Mouse (Mus musculus) layer of hippocampus, postnatal 25 days (tissue): ENCODE data around the gene Mrps17. TPM values are rescaled to one million over a fixed set of nuclear protein-coding genes. Genes with fewer than 3 reads are reported as not detected.

Experiments
- DNase-seq, 2 experiments: peaks; one replicate each; pipeline ENCODE4 v3.0.0; 2022; ENCODE audit warnings: mixed read lengths in 2 of 2, low spot score in 1 of 2; ENCODE audit errors: extremely low spot score in 1 of 2
- total RNA-seq, 2 experiments: library from RNA; stranded (reverse); gene quantifications; 2 replicates each; pipeline ENCODE4 v1.2.3; 2021

Gene Mrps17
- total RNA-seq, 2 experiments from 2014 or later: 78.8 to 81.4 TPM

GRCm38 (mm10) chr5:129731021-129731420, 15.7 kb downstream of the Mrps17 start:
- no peak for DNase-seq

- peak in 1 of 2 experiments; percentile 43 for DNase-seq
Observed at GRCm38 (mm10) chr5:129740976-129741375, 25.7 kb downstream of the Mrps17 start.

- DNase-seq: no peak
Observed at GRCm38 (mm10) chr5:129742903-129743488, 27.7 kb downstream of the Mrps17 start.

- DNase-seq: no peak
Observed at GRCm38 (mm10) chr5:129744050-129744449, 28.8 kb downstream of the Mrps17 start.

- no peak for DNase-seq
Observed at GRCm38 (mm10) chr5:129756886-129757285, 41.6 kb downstream of the Mrps17 start.

GRCm38 (mm10) chr5:129759929-129760480, 44.7 kb downstream of the Mrps17 start:
- no peak for DNase-seq

- peak; percentile 20 to 30 for DNase-seq
Observed at GRCm38 (mm10) chr5:129761865-129762540, 46.7 kb downstream of the Mrps17 start.

GRCm38 (mm10) chr5:129770443-129771355, 55.4 kb downstream of the Mrps17 start:
- no peak for DNase-seq

Other genes with a start within 250 kb of the Mrps17 start
- 100 to 1,000 TPM; 100 to 139 TPM for gene Sfswap, start 214.3 kb upstream of the Mrps17 start, total RNA-seq
- gene Mmp17, start 131.3 kb upstream of the Mrps17 start, total RNA-seq: 100 to 1,000 TPM; 125 to 126 TPM
- 1 to 10 TPM; 6.9 to 7.3 TPM for gene Zfp11, start 45.4 kb upstream of the Mrps17 start, total RNA-seq
- not detected for gene Sept14, start 7.0 kb upstream of the Mrps17 start, total RNA-seq
- gene Nipsnap2, start 9.6 kb downstream of the Mrps17 start, total RNA-seq: 10 to 100 TPM; 79.5 to 89.7 TPM
- gene Psph, start 72.0 kb downstream of the Mrps17 start, total RNA-seq: 10 to 100 TPM; 26.8 to 32.5 TPM
- 10 to 100 TPM; 19.8 to 21.2 TPM for gene Sumf2, start 131.5 kb downstream of the Mrps17 start, total RNA-seq
- gene Chchd2, start 172.0 kb downstream of the Mrps17 start, total RNA-seq: 100 to 1,000 TPM; 407 to 478 TPM
- 1 to 10 TPM; 4.9 to 6.0 TPM for gene Zbed5, start 180.2 kb downstream of the Mrps17 start, total RNA-seq
- 10 to 100 TPM; 19.3 to 25.6 TPM for gene Phkg1, start 183.1 kb downstream of the Mrps17 start, total RNA-seq
- 1 to 10 TPM; 1.7 to 3.5 TPM for gene Nupr1l, start 193.0 kb downstream of the Mrps17 start, total RNA-seq
- 10 to 100 TPM; 40.5 to 45.8 TPM for gene Vkorc1l1, start 226.5 kb downstream of the Mrps17 start, total RNA-seq